Mouse (Mus musculus) cerebellum, adult 18-20 months (tissue): ENCODE measurements at regions not wholly inside any gene's neighbourhood (a gene's known extent, or its start where the extent isn't known, plus 50 kb on each side); places are given as distances from the start of the nearest gene placed in this dataset.
A peak's percentile ranks its signal among the peaks of the same experiment; 100 is the strongest.
"Not testable (repeated sequence)": the region's sequence is repeated elsewhere in the genome, so short reads cannot be mapped to it uniquely, and the experiment has no call there.

Experiments
- DNase-seq, 2 experiments: peaks; one replicate each; pipeline ENCODE4 v3.0.0; 2021

DNA sequence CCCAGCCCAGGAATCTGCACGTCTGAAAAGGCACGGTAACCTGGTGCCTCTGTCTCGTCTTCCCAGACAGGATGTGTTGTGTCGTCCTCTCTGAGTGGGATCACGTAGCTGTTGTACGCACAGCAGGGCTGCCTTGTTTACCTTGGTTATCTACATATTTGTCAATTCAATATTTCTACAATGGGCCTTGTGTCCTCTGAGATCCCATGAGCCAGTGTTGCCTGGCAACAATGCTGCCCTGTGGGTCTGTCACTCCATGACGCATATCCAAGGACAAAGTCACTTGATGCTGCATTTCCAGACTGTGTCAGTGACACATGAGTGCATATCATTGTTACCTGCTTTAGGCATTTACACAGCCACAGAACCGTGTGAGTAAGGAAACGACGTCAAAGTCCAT is 191.9 kb downstream of the Diras2 start:
- no peak for DNase-seq

DNA sequence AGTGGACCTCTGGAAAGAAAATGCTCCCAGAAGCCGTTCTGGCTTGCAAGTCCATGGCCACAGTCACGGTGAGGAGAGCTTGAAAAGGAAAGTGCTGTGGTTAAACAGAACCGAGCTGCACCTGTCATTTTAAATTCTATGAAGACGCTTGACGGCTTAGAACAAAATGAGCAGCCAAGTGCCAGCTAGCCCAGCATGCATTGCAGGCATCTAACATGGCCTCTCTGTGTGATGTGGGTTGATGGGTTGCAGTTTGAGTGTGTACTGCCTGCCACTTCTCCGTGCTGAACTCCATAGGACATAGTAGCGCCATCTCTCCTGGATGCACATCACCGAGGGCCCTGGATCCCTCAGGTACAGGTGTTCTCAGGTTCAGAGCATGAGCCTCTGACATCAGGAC is 189.1 kb downstream of the Diras2 start:
- no peak for DNase-seq

DNA sequence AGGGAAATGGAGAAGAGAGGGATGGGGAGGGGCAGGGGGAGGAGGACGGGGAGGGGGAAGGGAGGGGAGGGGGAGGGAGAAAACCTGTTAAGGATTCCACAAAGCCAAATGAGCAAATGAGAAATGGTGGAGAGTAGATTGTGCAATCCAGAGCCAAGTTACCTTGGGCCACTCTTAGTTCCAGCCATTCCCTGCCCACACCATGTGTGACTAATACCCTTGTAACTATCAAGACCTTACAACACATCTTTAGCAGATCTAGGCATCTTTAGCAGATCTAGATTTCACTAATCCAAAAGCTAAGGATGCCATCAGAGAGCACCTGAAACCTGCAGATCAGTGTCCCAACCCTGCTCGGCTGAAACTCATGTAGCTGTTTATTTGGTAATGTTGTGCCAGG is 186.7 kb downstream of the Diras2 start:
- no peak for DNase-seq

DNA sequence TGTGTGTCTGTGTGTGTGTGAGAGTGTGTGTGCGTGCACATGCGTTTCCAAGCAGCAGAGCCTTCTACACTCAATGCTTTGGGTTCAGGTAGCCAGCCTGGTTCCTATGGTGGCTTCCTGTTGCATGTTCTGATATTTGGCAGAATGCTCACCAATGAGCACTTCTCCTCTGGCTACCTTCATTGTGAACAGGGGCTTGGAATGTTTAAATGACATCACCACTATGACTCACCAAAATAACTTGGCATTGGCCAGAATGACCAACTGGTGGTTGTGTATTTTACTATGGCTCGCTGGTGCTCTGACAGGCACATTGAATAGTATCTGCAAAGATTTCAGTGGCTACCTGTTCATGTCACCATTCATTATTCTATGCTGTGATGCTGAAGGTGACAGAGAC is 186.2 kb downstream of the Diras2 start:
- DNase-seq = no peak

DNA sequence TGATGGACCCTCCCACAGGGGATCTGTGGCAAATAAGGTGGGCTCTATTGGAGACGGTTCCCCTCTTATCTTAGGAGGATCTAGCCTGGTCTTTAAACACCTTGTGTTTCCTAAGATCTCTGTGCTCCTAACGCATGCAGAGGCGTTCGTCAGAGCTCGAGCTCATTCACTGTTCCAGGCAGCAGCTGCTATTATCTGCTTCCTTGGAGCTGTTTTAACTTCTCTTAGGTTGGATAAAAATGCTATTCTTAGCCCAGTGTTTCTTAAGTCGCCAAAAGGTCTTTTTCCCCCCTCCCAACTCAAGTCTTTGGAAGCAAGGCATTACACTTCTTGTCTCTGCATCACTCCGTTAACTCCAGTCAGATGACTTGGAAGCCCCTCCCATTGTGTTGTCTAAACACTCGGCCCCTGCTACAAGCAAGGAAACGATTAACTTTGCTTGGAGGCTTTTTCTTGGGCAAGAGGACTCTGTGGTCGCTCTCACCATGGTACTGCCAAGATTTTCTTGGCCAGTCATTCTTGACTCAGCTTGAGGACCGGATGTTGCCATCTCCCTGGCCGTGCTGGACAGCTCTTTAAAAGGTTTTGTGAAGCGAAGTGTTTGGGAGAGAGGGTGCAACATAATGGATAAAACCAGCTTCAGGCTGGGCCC is 185.6 kb downstream of the Diras2 start:
- DNase-seq = peak; percentile 29 to 46

DNA sequence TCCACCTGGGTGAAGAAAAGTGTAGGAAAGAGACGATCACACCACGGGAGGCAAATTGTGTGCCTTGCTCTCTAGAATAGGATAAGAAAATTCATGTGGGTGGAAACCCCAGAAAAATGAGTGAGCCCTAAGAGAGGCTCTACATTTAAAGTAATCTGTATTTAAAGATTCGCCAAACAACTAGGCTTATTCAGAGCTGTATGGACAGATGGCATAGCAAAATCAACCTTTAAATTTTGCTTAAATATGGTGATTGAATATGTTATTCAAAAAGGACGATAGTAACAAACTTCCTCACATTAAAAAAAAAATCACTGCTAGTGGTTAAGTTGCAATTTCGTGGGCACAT is 185.1 kb downstream of the Diras2 start:
- no peak for DNase-seq

DNA sequence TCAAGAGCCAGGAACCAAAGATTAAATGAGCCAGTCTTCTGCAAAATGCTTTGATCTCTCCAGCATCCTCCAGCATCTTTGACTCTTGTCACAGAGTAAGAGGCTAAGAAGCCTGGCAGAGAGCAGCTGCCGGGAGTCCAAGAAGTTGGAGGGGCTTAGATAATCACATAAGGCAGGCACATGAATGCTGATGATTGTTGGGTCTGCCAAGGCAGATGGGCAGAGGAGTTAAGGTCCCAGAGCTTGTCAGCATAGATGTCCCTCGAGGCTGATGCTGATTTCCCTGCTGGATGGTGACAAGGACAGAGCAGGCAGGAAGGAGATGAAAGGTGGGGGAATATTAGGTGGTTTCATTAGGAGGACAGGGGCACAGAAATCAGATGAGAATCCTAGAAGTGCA is 183.4 kb downstream of the Diras2 start:
- no peak for DNase-seq

DNA sequence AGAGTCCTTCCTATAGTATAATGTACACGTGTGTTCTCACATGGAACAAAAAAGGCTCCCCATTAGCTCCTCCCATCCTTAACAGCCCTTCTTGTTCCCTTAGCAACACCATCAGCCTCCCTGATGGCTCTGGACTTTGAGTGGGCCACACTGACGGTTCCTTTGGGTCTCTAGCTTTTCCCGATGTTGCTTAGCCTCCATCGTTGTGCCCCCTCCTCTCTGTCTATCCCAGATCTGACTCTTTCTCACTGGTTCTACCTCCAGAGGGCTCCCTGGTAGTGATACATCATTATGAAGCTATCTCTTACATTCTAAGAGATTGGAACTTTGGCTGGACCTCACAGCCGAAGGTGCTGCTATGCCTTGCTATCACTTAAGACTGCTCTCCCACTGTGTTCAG is 181.5 kb downstream of the Diras2 start:
- DNase-seq = no peak

DNA sequence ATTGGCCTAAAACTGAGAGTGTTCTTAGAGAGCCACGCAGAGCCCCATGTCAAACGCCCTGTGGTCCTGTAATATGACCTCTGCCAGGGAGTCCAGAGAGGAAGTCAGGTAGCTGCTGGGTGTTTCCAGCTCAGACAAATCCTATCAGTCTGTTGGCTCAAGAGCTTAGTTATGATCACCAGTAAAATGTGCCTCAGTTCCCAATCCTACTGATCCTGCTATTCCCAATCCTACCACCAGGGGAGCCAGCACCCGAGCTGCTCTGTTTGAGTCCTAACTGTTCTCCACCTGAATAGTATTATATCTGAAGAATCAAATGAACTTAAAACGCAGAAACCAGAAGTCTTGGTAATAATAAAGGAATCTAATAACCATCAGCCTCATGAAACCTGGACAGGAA is 178.5 kb downstream of the Diras2 start:
- peak; percentile 46 to 67 for DNase-seq

DNA sequence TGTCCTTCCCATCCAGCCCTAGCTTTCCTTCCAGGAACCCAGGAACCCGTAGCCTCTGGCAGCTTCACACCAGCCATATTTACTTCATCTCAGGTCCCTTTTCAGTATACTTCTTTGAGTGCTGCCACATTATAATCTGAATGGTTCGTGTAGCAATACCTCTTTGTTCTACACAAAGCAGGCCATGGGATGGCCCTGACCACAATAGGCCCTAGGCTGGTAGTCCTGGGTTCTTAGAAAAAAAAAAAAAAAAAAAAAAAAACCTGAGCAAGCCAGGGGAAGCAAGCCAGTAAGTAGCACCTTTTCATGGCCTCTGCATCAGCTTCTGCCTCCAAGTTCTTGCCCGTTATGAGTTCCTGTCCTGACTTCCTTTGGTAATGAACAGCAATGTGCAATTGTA is 177.6 kb downstream of the Diras2 start:
- DNase-seq = no peak

DNA sequence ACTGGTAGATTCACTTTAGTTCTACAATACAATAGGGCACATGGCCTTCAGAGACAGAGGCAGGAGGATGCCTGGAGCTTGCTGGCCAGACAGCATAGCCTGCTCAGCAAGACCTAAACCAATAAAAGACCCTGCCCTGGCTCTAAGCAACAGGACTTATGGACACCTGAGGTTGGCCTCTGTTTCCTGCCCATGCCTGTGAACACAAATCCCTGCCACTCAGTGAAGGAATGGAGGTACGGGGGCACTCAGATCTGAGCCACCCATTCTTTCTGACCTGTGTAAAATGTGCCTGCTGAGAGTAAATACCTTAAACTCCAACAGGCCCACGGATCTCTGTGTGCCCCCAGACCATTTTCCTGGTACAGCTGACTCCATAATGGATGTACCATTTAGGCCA is 177.1 kb downstream of the Diras2 start:
- no peak for DNase-seq

DNA sequence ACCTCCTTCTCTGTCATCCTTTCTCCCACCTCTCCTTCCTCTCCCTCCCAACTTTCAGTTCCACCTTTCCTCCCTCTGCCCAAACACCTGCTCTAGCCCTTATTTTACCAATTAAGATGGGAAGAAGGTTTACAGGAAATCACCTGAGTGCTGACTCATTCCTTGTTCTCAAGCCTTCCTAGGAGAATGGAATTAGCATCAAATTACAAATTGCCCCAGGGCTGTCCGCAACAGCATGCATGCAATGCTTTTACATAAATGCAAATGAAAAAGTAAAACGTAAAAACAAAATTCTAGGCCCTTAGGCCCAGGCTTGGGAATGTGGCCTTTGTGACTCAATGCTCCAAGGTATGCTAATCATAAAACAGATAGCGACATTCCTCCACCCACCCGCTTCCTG is 175.2 kb downstream of the Diras2 start:
- DNase-seq = not testable (repeated sequence)

DNA sequence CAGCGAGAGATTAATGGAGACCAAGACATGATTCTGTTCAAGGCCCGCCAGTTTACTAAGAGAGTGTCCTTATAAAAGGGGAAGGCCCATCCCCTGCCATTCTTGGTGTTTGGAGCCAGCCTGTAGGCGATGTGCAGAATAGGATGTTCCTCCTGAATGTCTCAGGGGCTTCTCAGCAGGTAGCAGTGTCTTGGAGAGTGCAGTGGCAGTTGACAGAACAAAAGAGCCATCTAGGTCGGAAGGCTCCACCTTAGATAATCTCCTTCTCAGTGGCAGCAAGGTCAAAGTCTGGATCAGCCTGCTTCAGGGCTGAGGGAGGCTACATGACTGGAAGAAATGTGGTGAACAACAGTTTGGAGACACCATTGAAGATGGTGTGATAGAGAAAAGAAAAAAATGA is 171.7 kb downstream of the Diras2 start:
- not testable (repeated sequence) for DNase-seq

DNA sequence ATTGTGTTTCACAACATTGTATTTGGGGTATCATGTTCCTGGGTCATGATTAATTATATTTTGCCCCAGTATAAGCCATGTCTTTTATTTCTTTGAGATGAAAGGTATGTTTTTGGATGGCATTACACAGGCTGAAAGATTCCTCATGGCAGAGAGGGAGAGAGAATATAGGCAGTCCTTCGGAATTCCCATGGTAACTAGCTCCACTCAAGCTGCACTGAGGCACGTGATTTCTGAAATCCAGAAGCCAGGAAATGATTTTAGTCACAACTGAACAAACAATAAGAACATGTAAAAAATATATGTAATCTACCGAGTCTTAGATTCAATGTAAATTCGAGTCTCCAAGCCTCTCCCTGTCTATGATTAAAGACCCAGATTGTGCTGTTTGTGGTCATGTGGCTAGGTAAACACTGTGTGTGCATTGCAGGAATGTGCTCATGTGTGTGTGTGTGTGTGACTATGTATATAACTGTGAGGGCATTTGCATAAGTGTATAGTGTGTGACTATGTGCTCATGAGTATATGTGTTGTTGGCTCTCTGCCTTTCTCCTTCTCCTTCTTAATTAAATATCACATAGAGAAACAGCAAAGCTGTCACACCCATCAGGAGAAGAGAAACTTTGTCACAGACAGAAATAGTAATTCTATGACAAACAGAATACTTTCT is 169.8 kb downstream of the Diras2 start:
- DNase-seq = no peak

DNA sequence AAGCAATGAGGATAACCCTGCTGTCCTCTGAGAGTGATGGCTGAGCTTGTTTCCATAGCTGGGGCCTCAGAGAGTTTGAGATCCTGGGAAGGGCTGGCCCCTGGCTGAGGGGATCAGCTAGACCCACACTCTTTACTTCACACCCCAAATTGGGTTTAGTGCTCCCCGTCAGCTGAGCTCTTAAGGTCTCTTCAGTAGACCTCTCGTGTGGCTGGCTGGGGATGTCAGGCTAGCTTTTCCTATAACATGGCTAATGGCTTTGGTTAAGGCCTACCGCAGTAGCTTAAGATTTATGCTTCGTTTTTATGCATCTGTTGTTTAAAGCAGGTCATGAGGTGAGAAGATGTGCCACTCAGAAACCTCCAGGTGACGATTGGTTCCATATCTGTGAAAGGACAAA is 168.8 kb downstream of the Diras2 start:
- no peak for DNase-seq

DNA sequence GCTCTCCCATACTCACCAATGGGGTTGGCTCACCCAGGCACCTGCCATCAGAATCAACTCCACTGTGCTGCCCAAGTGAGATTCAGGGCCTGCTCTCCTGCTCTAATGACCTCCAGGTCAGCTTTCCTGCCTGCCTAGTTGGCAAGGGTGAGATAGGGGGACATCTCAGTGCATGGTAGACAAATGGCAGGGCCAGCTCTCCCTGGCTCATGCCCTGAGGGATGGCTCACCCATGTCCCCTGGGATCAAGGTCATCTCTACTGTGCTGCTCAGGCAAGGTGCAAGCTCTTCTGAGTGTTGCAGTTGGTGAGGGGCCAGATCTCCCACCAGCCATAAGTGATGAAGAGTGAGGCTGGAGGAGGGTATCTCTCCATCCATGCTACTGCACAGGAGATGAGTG is 161.2 kb downstream of the Diras2 start:
- DNase-seq = no peak

DNA sequence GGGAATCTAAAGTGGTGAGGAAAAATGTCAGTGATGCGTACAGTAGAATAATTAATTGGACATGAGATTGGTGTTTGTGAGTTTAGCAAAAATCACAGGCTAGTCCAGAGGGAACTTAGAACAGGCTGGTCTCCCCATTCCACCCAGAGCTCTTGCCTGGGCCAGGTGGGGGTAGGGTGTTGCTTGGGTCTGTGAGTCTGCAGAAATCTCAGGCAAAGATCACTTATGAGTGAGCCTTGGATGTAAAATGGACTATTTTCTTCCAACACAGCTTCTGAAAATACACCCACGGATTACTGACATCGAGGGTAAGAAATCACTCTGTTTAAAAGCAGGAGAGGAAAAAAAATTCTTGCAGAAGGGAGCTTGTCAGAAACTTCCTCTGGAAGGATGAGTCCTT is 159.1 kb downstream of the Diras2 start:
- DNase-seq = no peak

DNA sequence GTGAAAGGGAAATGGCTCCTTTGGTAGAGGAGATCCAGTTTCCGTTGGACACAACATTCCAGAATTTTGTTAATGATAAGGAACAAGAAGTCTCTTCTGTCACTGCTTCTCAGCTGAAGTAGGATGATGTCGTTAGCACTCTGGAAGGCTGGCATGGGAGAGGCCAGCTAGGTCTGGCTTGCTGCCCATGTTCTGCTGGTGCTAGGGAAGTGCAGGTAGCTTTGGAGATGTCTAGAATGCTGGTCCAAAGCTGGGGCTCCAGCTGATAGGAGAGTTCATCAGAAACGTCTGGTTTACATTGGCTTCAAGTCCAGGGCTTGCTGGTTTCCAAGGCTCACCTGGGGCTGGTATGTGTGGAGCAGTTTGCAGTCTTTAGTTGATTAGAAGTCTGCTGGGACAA is 156.3 kb downstream of the Diras2 start:
- peak; percentile 67 to 76 for DNase-seq

DNA sequence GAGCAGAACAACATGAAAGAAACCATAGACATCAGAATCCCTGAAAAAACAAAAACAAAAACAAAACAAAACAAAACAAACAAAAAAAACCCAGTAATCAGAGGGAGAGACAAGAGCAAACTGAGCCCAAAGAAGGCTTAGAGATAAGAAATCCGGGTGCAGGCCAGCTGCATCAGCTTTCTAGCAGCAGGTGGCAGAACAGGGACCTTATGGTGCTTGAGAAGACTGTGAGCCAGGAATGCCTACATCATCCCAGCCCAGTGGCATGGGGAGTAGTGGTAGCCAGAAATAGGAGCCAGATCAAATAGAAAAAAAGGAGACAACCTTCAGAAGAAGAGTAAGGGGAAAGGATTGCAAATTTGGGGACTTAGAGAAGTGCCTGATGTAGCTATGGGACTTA is 152.8 kb downstream of the Diras2 start:
- peak; percentile 69 to 72 for DNase-seq

DNA sequence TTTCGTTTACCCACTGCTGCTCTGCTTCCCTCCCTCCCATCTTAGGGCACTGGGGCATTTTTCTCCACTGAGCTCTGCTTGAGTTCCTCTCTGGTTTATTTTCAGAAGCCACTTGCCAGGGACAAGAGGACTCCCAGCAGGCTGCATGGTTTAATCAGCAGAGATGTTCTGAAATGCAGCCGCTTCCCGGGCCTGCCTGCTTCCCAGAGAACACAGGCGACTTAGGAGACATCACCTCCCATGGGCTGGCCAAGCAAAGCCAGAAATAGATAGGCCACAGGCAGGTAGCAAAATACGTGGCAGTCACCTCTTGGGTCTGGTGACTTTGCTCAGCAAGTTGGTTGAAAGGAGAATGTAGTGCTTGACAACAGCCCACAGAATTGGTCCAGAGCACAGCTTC is 141.8 kb downstream of the Diras2 start:
- DNase-seq = peak; percentile 58 to 64

DNA sequence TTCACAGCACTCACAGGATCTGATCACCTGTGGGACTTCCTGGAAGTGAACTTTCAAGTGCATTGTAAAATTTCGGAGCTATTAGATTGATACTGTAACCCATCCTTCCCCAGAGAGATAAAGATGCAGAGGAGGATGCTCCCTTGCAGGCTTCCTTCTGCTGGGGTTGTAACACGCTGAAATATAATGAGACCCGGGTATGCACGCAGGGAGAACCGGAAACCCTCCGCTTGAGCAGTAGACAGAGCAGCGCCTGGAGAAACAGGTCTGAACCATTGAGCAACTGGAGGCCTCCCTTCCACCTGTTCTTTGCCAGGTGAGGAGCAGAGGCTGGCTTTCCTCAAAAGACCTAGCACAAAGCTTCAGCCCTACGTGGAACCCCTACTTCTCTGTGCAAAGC is 135.3 kb downstream of the Diras2 start:
- DNase-seq = no peak

DNA sequence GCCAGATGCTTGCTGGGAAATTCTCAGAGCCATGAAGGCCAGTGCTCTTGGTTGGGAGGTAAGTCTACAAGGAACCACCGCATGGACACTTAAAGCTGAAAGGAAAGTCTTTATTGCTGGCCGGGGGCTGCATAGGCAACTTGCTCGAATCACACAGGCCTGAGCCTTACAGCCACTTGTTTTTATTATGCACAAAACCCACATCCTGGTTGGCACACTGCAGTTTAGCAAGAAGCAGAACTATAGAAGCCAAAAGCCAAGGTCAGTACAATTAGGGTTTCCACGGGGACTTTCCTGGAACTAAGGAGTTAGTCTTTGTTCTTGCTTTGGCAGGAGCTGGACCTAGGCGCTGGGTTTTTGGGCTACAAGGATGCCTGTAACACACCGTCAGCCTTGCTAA is 132.7 kb downstream of the Diras2 start:
- DNase-seq = no peak

DNA sequence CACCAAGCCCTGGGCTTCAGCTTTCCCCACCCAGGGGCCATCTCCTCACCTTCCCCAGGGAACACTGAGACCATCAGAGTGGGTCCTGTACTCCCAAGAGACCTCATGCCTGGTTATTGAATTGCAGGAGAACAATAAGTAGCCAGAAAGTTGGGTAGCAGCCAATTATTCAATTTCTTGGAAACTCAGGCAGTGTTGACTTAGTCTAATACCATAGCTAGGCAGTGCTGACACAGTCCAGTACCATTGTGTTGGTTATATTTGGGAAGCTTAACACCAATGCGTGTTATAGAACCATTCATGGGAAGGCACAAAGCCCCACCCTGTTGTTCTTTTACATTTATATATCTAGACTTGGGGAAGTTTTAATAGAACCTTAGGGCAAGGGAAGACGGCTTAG is 131.9 kb downstream of the Diras2 start:
- no peak for DNase-seq

DNA sequence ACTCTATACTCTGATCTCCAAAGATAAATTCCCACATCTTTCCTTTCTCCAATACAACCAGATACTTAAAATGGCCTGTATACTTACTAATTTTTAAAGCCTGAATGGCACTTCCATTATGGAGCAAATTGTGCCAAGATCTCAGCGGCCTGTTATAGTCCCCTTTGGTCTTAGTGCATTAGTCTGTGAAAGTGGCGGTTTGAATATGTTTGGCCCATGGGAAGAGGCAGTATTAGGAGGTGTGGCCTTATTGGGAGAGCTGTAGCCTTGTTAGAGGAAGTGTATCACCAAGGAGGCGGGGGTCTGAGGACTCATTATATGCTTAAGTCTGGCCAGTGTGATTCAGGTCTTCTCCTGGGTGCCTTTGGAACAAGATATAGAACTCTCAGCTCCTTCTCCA is 127.3 kb downstream of the Diras2 start:
- no peak for DNase-seq

DNA sequence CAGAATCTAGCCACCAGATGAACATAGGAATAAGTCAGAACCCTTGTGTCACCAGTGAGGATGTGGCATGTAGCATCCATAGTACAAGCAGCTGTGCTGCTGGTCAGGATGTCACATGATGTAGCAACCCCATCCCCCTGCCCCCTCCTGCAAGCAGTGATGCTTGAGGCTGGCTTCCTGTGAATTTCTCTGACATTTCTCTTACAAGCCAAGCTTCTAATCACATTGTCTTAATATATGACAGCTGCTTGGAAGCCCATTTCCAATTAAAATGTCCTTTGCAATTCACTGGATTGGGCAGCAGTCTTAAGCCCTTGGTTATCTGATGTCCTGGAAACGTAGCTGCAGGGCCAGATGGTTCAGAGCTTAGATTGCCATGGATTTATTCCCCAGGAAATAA is 114.8 kb downstream of the Diras2 start:
- peak; percentile 18 to 39 for DNase-seq
